8 mouse cellular contexts compared by ENCODE assay signal in the genomic region with DNA sequence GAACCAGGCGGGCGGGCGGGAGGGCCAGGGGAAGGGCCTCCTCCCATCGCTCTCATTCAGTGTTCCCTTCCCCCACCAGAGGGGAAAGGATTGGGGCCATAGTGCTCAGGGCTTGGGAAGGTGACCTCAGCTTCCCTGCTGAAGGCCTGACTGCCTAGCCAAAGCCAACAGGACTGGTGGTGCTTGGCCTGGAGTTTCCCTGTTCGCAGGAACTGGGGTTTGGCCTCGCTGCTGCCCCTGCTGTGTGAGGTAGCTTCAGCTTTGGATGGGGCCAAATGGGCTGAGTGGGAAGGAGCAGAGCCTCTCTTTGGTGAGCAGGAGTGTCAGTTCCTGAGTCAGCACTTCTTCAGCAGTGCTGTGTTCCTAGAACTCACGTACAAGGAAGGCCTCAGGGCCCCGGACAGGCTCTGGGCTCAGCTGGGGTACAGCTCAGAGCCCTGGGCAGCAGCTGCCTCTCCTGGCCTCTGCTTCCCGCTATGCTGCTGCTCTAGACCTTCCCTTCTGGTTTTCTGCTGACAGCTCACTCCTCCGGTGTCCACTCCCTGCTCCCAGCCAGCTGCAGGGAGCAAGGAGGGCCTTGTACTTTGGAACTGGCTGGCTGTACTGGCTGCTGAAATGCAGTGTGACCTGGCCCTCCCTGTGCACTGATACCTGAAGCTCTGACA. TPM values are rescaled to one million over a fixed set of nuclear protein-coding genes. Genes with fewer than 3 reads are reported as not detected.
DNase-seq lines count a peak whose midpoint lies in the region; ATAC-seq lines count a peak whose summit lies in the region.

No protein-coding gene starts in this region.

- no peaks in the 10 kb centered on the region for H3K4me1 ChIP-seq in midbrain, embryonic 14.5 days (ENCODE audit: control insufficient read depth, insufficient read depth, low read length)
- no peaks in the 10 kb centered on the region for H3K4me1 ChIP-seq in midbrain, embryonic 16.5 days (ENCODE audit: control insufficient read depth, insufficient read depth, low read length)

- 0 out of 2 replicates have a peak overlapping the region, but pooled peaks have one; percentile 2 for H3K27ac ChIP-seq in midbrain, embryonic 14.5 days (replicated peaks; ENCODE audit: low read depth, low read length)
- no peak overlapping the region for H3K27ac ChIP-seq in midbrain, embryonic 16.5 days (ENCODE audit: low read length)

- 79% methylated on average over 10 of the region's 10 CpGs for WGBS in midbrain, embryonic 14.5 days
- 81% methylated on average over 10 of the region's 10 CpGs for WGBS in midbrain, embryonic 16.5 days

- intact Hi-C loops in gastrocnemius, postnatal 36 days (cut with DNase I) = no loop called here

- peaks cover 69% of the 10 kb centered on the region for H3K36me3 ChIP-seq in midbrain, embryonic 14.5 days (ENCODE audit: control insufficient read depth, insufficient read depth, low read length)
- peaks cover 26% of the 10 kb centered on the region for H3K36me3 ChIP-seq in midbrain, embryonic 16.5 days (ENCODE audit: control insufficient read depth, insufficient read depth, low read length)

- no peaks in the 10 kb centered on the region for H3K9me3 ChIP-seq in midbrain, embryonic 14.5 days (ENCODE audit: control insufficient read depth, low read length)
- no peaks in the 10 kb centered on the region for H3K9me3 ChIP-seq in midbrain, embryonic 16.5 days (replicated peaks; ENCODE audit: control insufficient read depth, low read length, poor library complexity, severe bottlenecking)

- no peak for DNase-seq in midbrain, embryonic 14.5 days
- peak; percentile 35 to 49 for DNase-seq in gastrocnemius, postnatal 36 days
- peak; percentile 68 for DNase-seq in kidney, adult 18-20 months
- peak; percentile 76 for DNase-seq in skeletal muscle tissue, adult 2 months (ENCODE audit: low read depth, low spot score)
- no peak for DNase-seq in Muller cell, postnatal 12 days (ENCODE audit: inconsistent ontology term)
- no peak for DNase-seq in thymus, postnatal 36 days
- no peak for DNase-seq in right cerebral cortex, postnatal 4 days

- H3K27me3 ChIP-seq in midbrain, embryonic 14.5 days (ENCODE audit: control insufficient read depth, insufficient read depth, low read length) = no peaks in the 10 kb centered on the region
- no peaks in the 10 kb centered on the region for H3K27me3 ChIP-seq in midbrain, embryonic 16.5 days (ENCODE audit: control insufficient read depth, insufficient read depth, low read depth, low read length)

- H3K4me2 ChIP-seq in midbrain, embryonic 14.5 days (ENCODE audit: low read length) = no peak overlapping the region
- no peak overlapping the region for H3K4me2 ChIP-seq in midbrain, embryonic 16.5 days (ENCODE audit: low read length)

- no peak for ATAC-seq in midbrain, embryonic 14.5 days (ENCODE audit: low FRiP score, low TSS enrichment)
- no peak for ATAC-seq in midbrain, embryonic 16.5 days

- no peak overlapping the region for H3K9ac ChIP-seq in midbrain, embryonic 14.5 days (replicated peaks; ENCODE audit: low read length)
- no peak overlapping the region for H3K9ac ChIP-seq in midbrain, embryonic 16.5 days (ENCODE audit: low read depth, low read length)

- H3K4me3 ChIP-seq in midbrain, embryonic 14.5 days (replicated peaks; ENCODE audit: low read depth, low read length) = no peak overlapping the region
- no peak overlapping the region for H3K4me3 ChIP-seq in midbrain, embryonic 16.5 days (ENCODE audit: low read depth, low read length)

RNA-seq across cellular contexts. Expression of a gene that starts 14.7 kb away (rescaled TPM):
- polyA plus RNA-seq in midbrain, embryonic 14.5 days (2014; fragmentation: Nextera tagmentation; extraction: Ambion mirVana) = 75.0 and 80.1 TPM in 2 replicates
- 99.6 and 103 TPM in 2 replicates for polyA plus RNA-seq in midbrain, embryonic 16.5 days (2015; fragmentation: Nextera tagmentation; extraction: Ambion mirVana)
- total RNA-seq in gastrocnemius, postnatal 36 days (2021) = 10 to 100 TPM; 23.5 to 36.0 TPM

RNA-seq across cellular contexts. Expression of a gene that starts 15.0 kb away (rescaled TPM):
- polyA plus RNA-seq in midbrain, embryonic 14.5 days (2014; fragmentation: Nextera tagmentation; extraction: Ambion mirVana) = 0.43 and 1.3 TPM in 2 replicates
- polyA plus RNA-seq in midbrain, embryonic 16.5 days (2015; fragmentation: Nextera tagmentation; extraction: Ambion mirVana) = 0.34 and 0.35 TPM in 2 replicates
- 1 to 10 TPM; 4.3 to 5.2 TPM for total RNA-seq in gastrocnemius, postnatal 36 days (2021)

RNA-seq across cellular contexts. Expression of a gene that starts 43.5 kb away (rescaled TPM):
- 54.8 and 55.4 TPM in 2 replicates for polyA plus RNA-seq in midbrain, embryonic 14.5 days (2014; fragmentation: Nextera tagmentation; extraction: Ambion mirVana)
- 71.4 and 74.8 TPM in 2 replicates for polyA plus RNA-seq in midbrain, embryonic 16.5 days (2015; fragmentation: Nextera tagmentation; extraction: Ambion mirVana)
- 1 to 10 TPM; 6.2 to 7.0 TPM for total RNA-seq in gastrocnemius, postnatal 36 days (2021)

RNA-seq across cellular contexts. Expression of a gene that starts 49.7 kb away (rescaled TPM):
- polyA plus RNA-seq in midbrain, embryonic 14.5 days (2014; fragmentation: Nextera tagmentation; extraction: Ambion mirVana) = 14.3 and 18.8 TPM in 2 replicates
- 19.0 and 20.1 TPM in 2 replicates for polyA plus RNA-seq in midbrain, embryonic 16.5 days (2015; fragmentation: Nextera tagmentation; extraction: Ambion mirVana)
- 10 to 100 TPM; 10.4 to 12.6 TPM for total RNA-seq in gastrocnemius, postnatal 36 days (2021)

RNA-seq across cellular contexts. Expression of a gene that starts 49.8 kb away (rescaled TPM):
- polyA plus RNA-seq in midbrain, embryonic 14.5 days (2014; fragmentation: Nextera tagmentation; extraction: Ambion mirVana) = 13.7 and 15.4 TPM in 2 replicates
- 12.9 and 15.5 TPM in 2 replicates for polyA plus RNA-seq in midbrain, embryonic 16.5 days (2015; fragmentation: Nextera tagmentation; extraction: Ambion mirVana)
- total RNA-seq in gastrocnemius, postnatal 36 days (2021) = 10 to 100 TPM; 16.5 to 18.0 TPM

Comparison
In these comparisons a context has a peak if more than half of its experiments do, and no peak if none do; other contexts are left out.
1. DNase-seq: peak in gastrocnemius, postnatal 36 days (2 of 2), kidney, adult 18-20 months (single experiment) and skeletal muscle tissue, adult 2 months (single experiment); none in midbrain, embryonic 14.5 days (single experiment), Muller cell, postnatal 12 days (single experiment), thymus, postnatal 36 days (0 of 2) and right cerebral cortex, postnatal 4 days (single experiment).